Mouse (Mus musculus): ENCODE results near the gene Pikfyve. TPM values are rescaled to one million over a fixed set of nuclear protein-coding genes. Genes with fewer than 3 reads are reported as not detected.

Pikfyve gene
- polyA plus RNA-seq, 1 experiment from 2014 or later, result 15.5 TPM

- Histone ChIP-seq H3K36me3 (ENCODE audit: control insufficient read depth, insufficient read depth, low read length) (no peaks in the 10 kb centered on the region), H3K4me3 (ENCODE audit: low read depth, low read length) (peak overlapping the region; percentile 17), H3K27me3 (replicated peaks; ENCODE audit: control insufficient read depth, insufficient read depth, low read length) (peaks cover 19% of the 10 kb centered on the region), H3K4me2 (ENCODE audit: low read length) (peak overlapping the region; percentile 47), H3K9me3 (ENCODE audit: control insufficient read depth, low read length) (no peaks in the 10 kb centered on the region), H3K4me1 (replicated peaks; ENCODE audit: control insufficient read depth, insufficient read depth, low read length) (peaks cover 8% of the 10 kb centered on the region; the same call in 1 of the 2 replicates), H3K9ac (ENCODE audit: low read length) (0 out of 2 replicates have a peak overlapping the region, but pooled peaks have one; percentile 3), H3K27ac (ENCODE audit: low read depth) (no peak overlapping the region)
- no peak for ATAC-seq (replicated peaks; ENCODE audit: low FRiP score, low TSS enrichment, low read depth)
- WGBS, result 2% methylated on average over 29 of the region's 29 CpGs
- peak; percentile 65 for DNase-seq (ENCODE audit: low spot score)
Measured at GRCm38 (mm10) chr1:65311214-65311933, 124.9 kb downstream of the Pikfyve start.

GRCm38 (mm10) chr1:65312118-65312517 lies 125.6 kb downstream of the Pikfyve start:
- Histone ChIP-seq H3K36me3 (ENCODE audit: control insufficient read depth, insufficient read depth, low read length) (no peaks in the 10 kb centered on the region), H3K27me3 (replicated peaks; ENCODE audit: control insufficient read depth, insufficient read depth, low read length) (peaks cover 19% of the 10 kb centered on the region), H3K9ac (ENCODE audit: low read length) (no peak overlapping the region), H3K4me2 (ENCODE audit: low read length) (peak overlapping the region; percentile 47), H3K4me3 (ENCODE audit: low read depth, low read length) (peak overlapping the region; percentile 17), H3K9me3 (ENCODE audit: control insufficient read depth, low read length) (no peaks in the 10 kb centered on the region), H3K27ac (ENCODE audit: low read depth) (no peak overlapping the region), H3K4me1 (replicated peaks; ENCODE audit: control insufficient read depth, insufficient read depth, low read length) (peaks cover 8% of the 10 kb centered on the region; the same call in 1 of the 2 replicates)
- DNase-seq (ENCODE audit: low spot score), result no peak
- WGBS, result 10% methylated on average over 7 of the region's 7 CpGs
- ATAC-seq (replicated peaks; ENCODE audit: low FRiP score, low TSS enrichment, low read depth), result no peak

DNA sequence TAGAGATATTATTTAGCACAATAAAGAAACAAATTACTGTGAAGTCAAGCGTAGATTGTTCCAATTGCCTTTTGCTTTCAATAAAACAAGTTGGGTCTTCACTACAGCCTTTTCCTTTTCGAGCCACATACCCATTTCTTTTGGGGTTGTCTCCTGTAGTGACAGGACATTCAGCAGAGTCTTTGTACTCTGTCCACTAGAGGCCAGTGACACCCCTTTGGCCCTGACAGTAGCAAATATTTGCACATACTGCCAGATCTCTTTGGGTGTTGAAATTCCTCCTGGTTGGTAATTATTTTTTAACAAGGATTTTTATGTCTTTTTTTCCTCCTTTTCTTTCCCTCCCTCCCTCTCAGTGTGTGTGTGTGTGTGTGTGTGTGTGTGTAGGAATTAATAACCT lies 126.4 kb downstream of the Pikfyve start:
- H3K9me3 ChIP-seq (ENCODE audit: control insufficient read depth, low read length), result no peaks in the 10 kb centered on the region
- no peak overlapping the region for H3K9ac ChIP-seq (ENCODE audit: low read length)
- H3K4me3 ChIP-seq (ENCODE audit: low read depth, low read length), result no peak overlapping the region
- peaks cover 8% of the 10 kb centered on the region; the same call in 1 of the 2 replicates for H3K4me1 ChIP-seq (replicated peaks; ENCODE audit: control insufficient read depth, insufficient read depth, low read length)
- no peaks in the 10 kb centered on the region for H3K36me3 ChIP-seq (ENCODE audit: control insufficient read depth, insufficient read depth, low read length)
- 62% methylated on average over 2 of the region's 2 CpGs for WGBS
- DNase-seq (ENCODE audit: low spot score), result no peak
- H3K4me2 ChIP-seq (ENCODE audit: low read length), result no peak overlapping the region
- peaks cover 19% of the 10 kb centered on the region for H3K27me3 ChIP-seq (replicated peaks; ENCODE audit: control insufficient read depth, insufficient read depth, low read length)
- ATAC-seq (replicated peaks; ENCODE audit: low FRiP score, low TSS enrichment, low read depth), result no peak
- H3K27ac ChIP-seq (ENCODE audit: low read depth), result no peak overlapping the region

DNA sequence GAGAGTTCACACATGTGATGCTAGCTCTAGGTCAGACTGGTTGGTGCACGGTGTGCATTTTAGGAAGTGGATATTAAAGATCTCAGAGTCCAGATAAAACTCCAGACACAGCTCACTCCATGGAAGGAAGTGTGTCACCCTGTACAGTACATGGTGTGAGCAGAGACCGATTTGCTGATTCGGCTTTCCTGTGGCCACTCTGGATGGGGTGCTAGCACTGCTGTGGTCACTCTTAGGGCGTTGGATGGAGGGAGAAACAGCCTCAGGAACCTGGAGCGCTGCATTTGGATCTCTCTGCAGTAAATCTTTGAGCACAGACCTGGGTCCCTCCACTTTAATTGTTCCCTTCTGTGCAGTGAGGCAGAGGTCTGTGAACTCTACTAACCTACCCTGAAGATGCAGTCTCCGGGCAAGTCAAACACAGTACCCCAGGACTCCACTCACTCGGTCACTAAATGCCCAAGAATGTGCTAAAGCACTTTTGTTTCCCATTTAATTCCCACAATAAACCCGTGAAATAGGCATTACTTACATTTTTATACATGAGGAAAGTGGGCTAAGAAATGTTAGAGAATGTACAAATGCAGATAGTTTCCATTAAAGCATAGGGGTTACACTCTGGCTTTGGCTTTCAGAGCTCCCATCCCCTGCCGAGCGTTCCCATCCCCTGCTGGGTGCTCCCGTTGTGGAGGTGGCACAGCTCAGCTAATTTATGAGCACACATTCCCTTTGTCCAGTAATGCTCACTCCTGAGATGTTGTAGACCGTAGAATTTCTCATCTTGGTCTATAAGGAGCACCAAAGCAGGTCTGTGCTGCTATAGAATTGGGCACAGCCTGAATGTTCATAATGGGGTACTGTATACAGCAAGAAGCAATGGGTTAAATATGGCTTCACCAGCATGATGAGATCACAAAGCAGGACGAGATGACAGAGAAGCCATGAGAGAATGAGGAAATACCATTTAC lies 127.9 kb downstream of the Pikfyve start:
- Histone ChIP-seq H3K4me2 (ENCODE audit: low read length) (no peak overlapping the region), H3K27me3 (replicated peaks; ENCODE audit: control insufficient read depth, insufficient read depth, low read length) (peaks cover 19% of the 10 kb centered on the region), H3K9me3 (ENCODE audit: control insufficient read depth, low read length) (no peaks in the 10 kb centered on the region), H3K9ac (ENCODE audit: low read length) (no peak overlapping the region), H3K4me1 (replicated peaks; ENCODE audit: control insufficient read depth, insufficient read depth, low read length) (peaks cover 8% of the 10 kb centered on the region; the same call in 1 of the 2 replicates), H3K27ac (ENCODE audit: low read depth) (no peak overlapping the region), H3K4me3 (ENCODE audit: low read depth, low read length) (no peak overlapping the region), H3K36me3 (ENCODE audit: control insufficient read depth, insufficient read depth, low read length) (no peaks in the 10 kb centered on the region)
- ATAC-seq (replicated peaks; ENCODE audit: low FRiP score, low TSS enrichment, low read depth), result no peak
- DNase-seq (ENCODE audit: low spot score), result no peak
- 68% methylated on average over 13 of the region's 13 CpGs for WGBS

GRCm38 (mm10) chr1:65315022-65315407 lies 128.5 kb downstream of the Pikfyve start:
- no peak for ATAC-seq (replicated peaks; ENCODE audit: low FRiP score, low TSS enrichment, low read depth)
- 82% methylated on average over 8 of the region's 8 CpGs for WGBS
- DNase-seq (ENCODE audit: low spot score), result no peak
- no peaks in the 10 kb centered on the region for H3K9me3 ChIP-seq (ENCODE audit: control insufficient read depth, low read length)
- peaks cover 18% of the 10 kb centered on the region for H3K27me3 ChIP-seq (replicated peaks; ENCODE audit: control insufficient read depth, insufficient read depth, low read length)
- no peak overlapping the region for H3K4me3 ChIP-seq (ENCODE audit: low read depth, low read length)
- peaks cover 8% of the 10 kb centered on the region; the same call in 1 of the 2 replicates for H3K4me1 ChIP-seq (replicated peaks; ENCODE audit: control insufficient read depth, insufficient read depth, low read length)
- H3K4me2 ChIP-seq (ENCODE audit: low read length), result no peak overlapping the region
- H3K9ac ChIP-seq (ENCODE audit: low read length), result no peak overlapping the region
- no peaks in the 10 kb centered on the region for H3K36me3 ChIP-seq (ENCODE audit: control insufficient read depth, insufficient read depth, low read length)
- H3K27ac ChIP-seq (ENCODE audit: low read depth), result no peak overlapping the region

Other genes with a start within 250 kb of the Pikfyve start
- 8.2 and 8.3 TPM in 2 replicates for gene Plekhm3, start 229.9 kb upstream of the Pikfyve start, polyA plus RNA-seq (2014; fragmentation: Nextera tagmentation; extraction: Ambion mirVana)
- gene Akr1cl, start 153.9 kb upstream of the Pikfyve start, polyA plus RNA-seq (2014; fragmentation: Nextera tagmentation; extraction: Ambion mirVana), result 0.24 TPM in 1 of 2 replicates, not detected in the other
- gene Cryge, start 135.5 kb upstream of the Pikfyve start, polyA plus RNA-seq (2014; fragmentation: Nextera tagmentation; extraction: Ambion mirVana), result not detected in 2 replicates
- gene Crygd, start 123.2 kb upstream of the Pikfyve start, polyA plus RNA-seq (2014; fragmentation: Nextera tagmentation; extraction: Ambion mirVana), result not detected in 2 replicates
- gene Crygc, start 113.0 kb upstream of the Pikfyve start, polyA plus RNA-seq (2014; fragmentation: Nextera tagmentation; extraction: Ambion mirVana), result not detected in 2 replicates
- gene Crygb, start 104.4 kb upstream of the Pikfyve start, polyA plus RNA-seq (2014; fragmentation: Nextera tagmentation; extraction: Ambion mirVana), result not detected in 2 replicates
- gene Cryga, start 83.3 kb upstream of the Pikfyve start, polyA plus RNA-seq (2014; fragmentation: Nextera tagmentation; extraction: Ambion mirVana), result not detected in 2 replicates
- gene Gm28845, start 67.1 kb upstream of the Pikfyve start, polyA plus RNA-seq (2014; fragmentation: Nextera tagmentation; extraction: Ambion mirVana), result not detected in 2 replicates
- 0.22 TPM in 1 of 2 replicates, not detected in the other for gene D630023F18Rik, start 63.5 kb upstream of the Pikfyve start, polyA plus RNA-seq (2014; fragmentation: Nextera tagmentation; extraction: Ambion mirVana)
- 196 and 199 TPM in 2 replicates for gene Idh1, start 183 bp upstream of the Pikfyve start, polyA plus RNA-seq (2014; fragmentation: Nextera tagmentation; extraction: Ambion mirVana)
- not detected in 2 replicates for gene Pth2r, start 95.4 kb downstream of the Pikfyve start, polyA plus RNA-seq (2014; fragmentation: Nextera tagmentation; extraction: Ambion mirVana)